Mouse (Mus musculus): Measurements from ENCODE around the gene Thap3.

The Thap3 gene

GRCm38 (mm10) chr4:151980699-151981098 lies 8.1 kb downstream of the Thap3 start:
- DNase-seq, result no peak

- DNase-seq, result peak; percentile 91
Observed at GRCm38 (mm10) chr4:151977748-151978147, 11.0 kb downstream of the Thap3 start.

DNA sequence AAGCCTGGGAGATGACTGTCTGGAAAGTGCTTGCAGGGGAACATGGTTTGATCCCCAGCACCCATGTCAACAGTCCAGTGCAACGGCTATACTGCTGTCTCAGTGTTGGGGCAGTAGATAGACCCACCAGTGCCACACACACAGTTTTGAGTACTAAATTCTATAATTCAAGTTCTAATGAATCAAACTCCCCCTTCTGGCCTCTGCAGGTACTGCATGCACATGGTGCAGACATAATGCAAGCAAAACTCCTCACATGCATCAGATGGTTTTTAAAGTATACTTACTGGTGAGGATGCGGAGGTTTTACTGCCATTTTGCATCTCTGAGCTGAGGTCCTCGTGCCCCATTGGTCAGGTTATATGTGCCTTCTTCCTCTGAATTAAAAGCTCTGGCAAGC lies 13.4 kb downstream of the Thap3 start:
- peak; percentile 26 for DNase-seq

DNA sequence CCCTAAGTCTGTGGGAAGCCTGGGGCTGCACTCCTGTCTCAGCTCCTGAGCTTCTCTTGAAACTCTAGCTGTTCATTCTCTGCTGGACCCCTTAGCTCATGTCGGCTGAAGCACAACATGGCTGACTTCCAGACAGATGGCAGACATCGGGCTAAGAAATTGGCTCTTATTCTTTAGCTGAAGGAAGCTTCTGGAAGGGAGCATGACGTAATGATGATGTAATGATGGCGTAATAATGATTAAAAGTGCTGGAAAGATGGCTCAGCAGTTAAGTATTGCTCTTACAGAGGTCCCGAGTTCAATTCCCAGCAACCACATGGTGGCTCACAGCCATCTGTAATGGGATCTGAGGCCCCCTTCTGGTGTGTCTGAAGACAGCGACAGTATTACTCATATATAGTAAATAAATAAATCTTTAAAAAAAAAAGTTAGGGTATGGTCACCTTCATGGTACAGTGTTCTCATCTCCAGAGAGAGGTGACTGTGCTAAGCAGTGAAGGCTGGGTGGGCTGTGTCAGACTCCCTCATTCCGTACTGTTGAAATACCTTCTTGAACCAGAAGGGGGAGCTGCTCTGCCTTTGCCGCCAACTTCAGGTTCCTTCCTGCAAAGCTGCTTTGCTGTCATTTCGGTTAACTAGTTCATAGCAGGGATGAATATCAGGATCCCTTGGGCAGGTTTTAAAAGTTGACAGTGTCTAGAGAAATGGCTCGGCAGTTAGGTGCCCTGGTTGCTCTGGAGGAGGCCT lies 16.4 kb downstream of the Thap3 start:
- DNase-seq, result peak; percentile 28

GRCm38 (mm10) chr4:151968204-151968921 lies 20.4 kb downstream of the Thap3 start:
- DNase-seq, result no peak

GRCm38 (mm10) chr4:151962817-151963216 lies 26.0 kb downstream of the Thap3 start:
- DNase-seq, result no peak

DNA sequence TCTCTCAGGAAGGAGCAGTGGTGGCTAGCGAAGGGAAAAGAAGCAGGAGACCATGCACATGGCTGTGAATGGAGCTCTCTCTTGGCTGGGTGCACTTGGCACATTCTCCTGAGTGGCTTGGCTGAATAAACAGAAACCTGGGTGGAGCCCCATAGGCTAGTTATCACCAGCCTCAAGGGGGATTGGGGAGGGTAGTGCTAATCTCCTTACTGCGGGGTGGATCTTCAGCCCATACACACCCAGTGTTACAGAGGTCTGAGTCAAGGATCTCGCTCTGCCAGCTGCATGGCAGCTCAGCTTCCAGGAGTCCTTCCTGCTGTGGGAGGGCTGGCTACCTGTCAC lies 28.3 kb downstream of the Thap3 start:
- no peak for DNase-seq

DNA sequence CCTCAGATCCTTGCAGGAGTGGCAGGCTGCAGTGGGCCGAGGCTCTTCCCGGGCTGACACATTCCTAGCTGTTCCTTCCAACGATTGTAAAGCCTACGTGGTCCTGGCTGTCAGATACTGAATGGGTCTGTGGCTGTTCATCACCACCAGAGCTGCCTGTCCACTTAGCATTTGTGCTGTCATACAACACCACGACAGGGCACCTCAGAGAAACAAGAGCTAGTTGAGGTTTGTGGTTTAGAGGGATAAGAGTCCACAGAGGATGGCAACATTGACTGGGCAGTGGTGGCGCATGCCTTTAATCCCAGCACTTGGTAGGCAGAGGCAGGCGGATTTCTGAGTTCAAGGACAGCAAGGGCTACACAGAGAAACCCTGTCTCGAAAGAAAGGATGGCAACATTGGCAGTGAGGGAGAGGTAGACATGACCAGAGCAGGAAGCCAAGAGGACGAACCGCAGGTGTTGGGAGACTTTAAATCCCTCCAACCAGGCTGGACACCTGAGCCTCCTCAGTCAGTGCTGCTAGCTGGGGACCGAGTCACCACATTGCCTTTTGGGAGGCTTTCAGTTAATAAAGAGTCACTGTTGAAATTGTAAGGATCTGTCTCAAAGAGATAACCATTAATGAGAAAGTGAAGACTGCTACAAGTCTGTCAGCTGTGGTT lies 28.8 kb downstream of the Thap3 start:
- no peak for DNase-seq

- no peak for DNase-seq
Observed at GRCm38 (mm10) chr4:151957584-151958315, 31.0 kb downstream of the Thap3 start.

DNA sequence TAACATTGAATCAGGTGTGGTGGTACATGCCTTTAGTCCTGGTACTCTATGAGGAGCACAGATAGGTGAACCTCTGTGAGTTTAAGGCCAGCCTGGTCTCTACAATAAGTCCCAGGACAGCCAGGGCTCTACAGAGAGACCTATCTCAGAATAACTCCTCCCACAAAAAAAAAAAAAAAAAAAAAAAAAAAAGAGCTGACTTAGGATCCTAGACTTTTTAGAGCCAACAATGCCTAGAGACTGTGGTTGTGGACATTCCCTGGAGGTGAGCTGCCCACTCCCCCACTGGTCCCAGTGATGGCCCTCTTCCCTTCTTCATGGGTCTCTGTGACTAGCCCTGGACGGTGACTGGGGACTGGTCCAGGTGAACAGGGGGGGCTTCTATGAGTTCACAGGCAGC lies 33.0 kb downstream of the Thap3 start:
- DNase-seq, result no peak

DNA sequence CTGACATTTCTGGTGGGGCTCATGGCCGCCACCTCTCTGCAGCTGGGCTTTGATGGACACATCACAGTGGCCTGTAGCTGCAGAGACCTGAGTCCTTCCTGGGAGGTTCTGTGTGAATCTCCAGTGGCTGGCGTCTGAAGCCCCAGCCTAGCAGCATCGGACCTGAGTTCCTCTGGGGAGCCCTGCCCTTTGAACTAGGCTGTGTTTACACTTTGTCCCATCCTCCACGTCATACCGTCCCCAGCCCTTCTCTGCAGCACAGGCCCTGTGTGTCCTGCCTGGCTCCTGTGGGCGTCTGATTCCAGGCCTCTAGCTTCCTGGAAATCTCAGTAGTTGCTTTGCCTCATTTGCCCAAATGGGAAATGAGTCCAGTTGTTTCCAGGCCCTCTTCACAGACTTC lies 35.6 kb downstream of the Thap3 start:
- DNase-seq, result no peak

GRCm38 (mm10) chr4:151948497-151949471 lies 40.0 kb downstream of the Thap3 start:
- no peak for DNase-seq

DNA sequence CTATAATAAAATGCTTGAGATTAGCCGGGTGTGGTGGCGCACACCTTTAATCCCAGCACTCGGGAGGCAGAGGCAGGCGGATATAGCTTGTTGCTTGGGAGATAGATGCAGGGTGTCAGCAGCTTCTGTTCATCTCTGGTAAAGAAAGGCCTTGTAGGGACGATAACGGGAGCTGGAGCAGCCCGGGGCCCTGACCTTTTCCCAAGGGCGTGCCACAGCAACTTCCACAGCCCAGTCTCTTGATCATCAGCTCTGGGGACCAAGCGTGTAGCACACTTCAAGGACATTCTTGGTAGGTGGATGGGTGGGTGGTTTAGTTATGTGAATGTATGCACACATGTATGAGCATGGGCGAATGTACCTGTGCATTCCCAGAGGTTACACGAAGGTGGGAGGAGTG lies 42.6 kb downstream of the Thap3 start:
- DNase-seq, result no peak

- no peak for DNase-seq
Observed at GRCm38 (mm10) chr4:151938089-151938488, 50.7 kb downstream of the Thap3 start.

- no peak for DNase-seq
Observed at GRCm38 (mm10) chr4:151937441-151937840, 51.4 kb downstream of the Thap3 start.

GRCm38 (mm10) chr4:151934215-151934572 lies 54.6 kb downstream of the Thap3 start:
- no peak for DNase-seq

- DNase-seq, result peak; percentile 91
Observed at GRCm38 (mm10) chr4:151933505-151934214, 55.1 kb downstream of the Thap3 start, which contains the start of gene Dnajc11. Dnajc11 (plus strand) TSS chr4:151933691.
